14 mouse cellular contexts compared by ENCODE assay signal in the genomic region with DNA sequence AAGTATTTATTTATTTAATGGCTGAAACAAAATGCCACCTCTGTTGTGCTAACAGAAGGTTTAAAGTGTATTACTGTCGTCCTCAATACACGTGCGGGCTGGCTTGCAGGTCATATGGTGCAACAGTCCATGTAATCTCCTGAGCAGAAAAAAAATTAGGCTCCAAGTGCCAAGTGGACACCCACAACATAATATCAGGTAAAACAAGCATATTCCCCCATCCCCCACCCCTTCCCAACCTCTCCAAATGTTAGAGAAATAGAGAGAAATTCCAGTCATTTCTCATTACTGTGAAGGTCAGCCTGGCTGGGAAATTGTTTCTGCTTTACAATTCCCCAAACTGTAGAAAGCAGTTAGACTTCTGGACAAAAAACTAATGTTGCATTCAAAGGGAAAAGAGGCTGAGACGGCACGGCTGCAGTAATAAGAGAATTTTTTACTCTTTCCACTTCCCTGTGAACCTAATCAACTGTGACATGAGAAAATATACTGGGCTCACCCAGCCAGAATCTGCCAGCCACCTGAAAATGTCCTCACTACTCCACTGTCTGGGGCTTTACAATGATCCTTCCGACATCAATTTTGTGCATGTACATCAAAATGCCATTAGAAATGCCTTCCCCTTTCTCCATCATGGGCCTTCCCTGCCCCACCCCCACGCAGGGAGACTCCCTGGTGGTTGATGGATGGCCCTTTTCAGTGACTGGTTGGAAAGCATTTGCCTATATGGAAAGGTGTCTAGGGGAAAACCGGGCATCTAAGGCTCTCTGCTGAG.
DNase-seq lines count a peak whose midpoint lies in the region; ATAC-seq lines count a peak whose summit lies in the region.
"Had no signal": no experiment of that assay in that cellular context is flagged by ENCODE, and none has a peak within 500 bp of the region (broad histone marks: within the 10 kb centered on the region; RNA-seq: fewer than 3 reads in every experiment).

No protein-coding gene starts in this region.

- DNase-seq in embryonic facial prominence, embryonic 11.5 days (ENCODE audit: low spot score), result peak; percentile 42
- no peak for DNase-seq in embryonic facial prominence, embryonic 10.5 days (ENCODE audit: low spot score)
- peak; percentile 18 for DNase-seq in ZHBTc4 (ENCODE audit: low read depth, low spot score)
- no peak for DNase-seq in lung, postnatal 10 days
- DNase-seq in heart, postnatal 10 days, result no peak
- DNase-seq in heart, adult 18-20 months, result no peak
- DNase-seq: gastrocnemius, postnatal 14 days; thymus, adult 2 months had no signal

- H3K36me3 ChIP-seq in embryonic facial prominence, embryonic 11.5 days (replicated peaks; ENCODE audit: control insufficient read depth, insufficient read depth, low read depth, low read length), result no peaks in the 10 kb centered on the region
- no peaks in the 10 kb centered on the region for H3K36me3 ChIP-seq in embryonic facial prominence, embryonic 10.5 days (replicated peaks)
- no peaks in the 10 kb centered on the region for H3K36me3 ChIP-seq in hindbrain, embryonic 12.5 days
- H3K36me3 ChIP-seq in midbrain, embryonic 15.5 days (replicated peaks), result no peaks in the 10 kb centered on the region
- H3K36me3 ChIP-seq: forebrain, embryonic 15.5 days; G1E; lung, embryonic 15.5 days had no signal

- no peak overlapping the region for H3K4me3 ChIP-seq in embryonic facial prominence, embryonic 11.5 days (ENCODE audit: low read depth, low read length)
- H3K4me3 ChIP-seq in embryonic facial prominence, embryonic 10.5 days, result no peak overlapping the region
- H3K4me3 ChIP-seq in hindbrain, embryonic 12.5 days, result no peak overlapping the region
- H3K4me3 ChIP-seq in midbrain, embryonic 15.5 days, result no peak overlapping the region
- H3K4me3 ChIP-seq: forebrain, embryonic 15.5 days; lung, embryonic 15.5 days had no signal

- H3K27ac ChIP-seq in embryonic facial prominence, embryonic 11.5 days (replicated peaks; ENCODE audit: low read depth, low read length), result no peak overlapping the region
- no peak overlapping the region for H3K27ac ChIP-seq in embryonic facial prominence, embryonic 10.5 days (replicated peaks)
- peak overlapping the region; percentile 18; the same call in 1 of the 2 replicates for H3K27ac ChIP-seq in hindbrain, embryonic 12.5 days
- 0 out of 2 replicates have a peak overlapping the region, but pooled peaks have one; percentile 21 for H3K27ac ChIP-seq in midbrain, embryonic 15.5 days
- H3K27ac ChIP-seq: forebrain, embryonic 15.5 days; lung, embryonic 15.5 days had no signal

- H3K27me3 ChIP-seq in embryonic facial prominence, embryonic 11.5 days (ENCODE audit: control insufficient read depth, insufficient read depth, low read length), result no peaks in the 10 kb centered on the region
- H3K27me3 ChIP-seq in embryonic facial prominence, embryonic 10.5 days (replicated peaks; ENCODE audit: low read depth, poor library complexity, severe bottlenecking), result no peaks in the 10 kb centered on the region
- H3K27me3 ChIP-seq in hindbrain, embryonic 12.5 days, result no peaks in the 10 kb centered on the region
- no peaks in the 10 kb centered on the region for H3K27me3 ChIP-seq in midbrain, embryonic 15.5 days (replicated peaks)
- H3K27me3 ChIP-seq: forebrain, embryonic 15.5 days; lung, embryonic 15.5 days had no signal

- H3K9ac ChIP-seq in embryonic facial prominence, embryonic 11.5 days (replicated peaks; ENCODE audit: low read length), result no peak overlapping the region
- no peak overlapping the region for H3K9ac ChIP-seq in hindbrain, embryonic 12.5 days
- no peak overlapping the region for H3K9ac ChIP-seq in midbrain, embryonic 15.5 days
- H3K9ac ChIP-seq: forebrain, embryonic 15.5 days; lung, embryonic 15.5 days had no signal

- H3K9me3 ChIP-seq in embryonic facial prominence, embryonic 11.5 days (replicated peaks; ENCODE audit: control insufficient read depth, low read length), result no peaks in the 10 kb centered on the region
- H3K9me3 ChIP-seq in embryonic facial prominence, embryonic 10.5 days, result no peaks in the 10 kb centered on the region
- H3K9me3 ChIP-seq in hindbrain, embryonic 12.5 days (replicated peaks), result no peaks in the 10 kb centered on the region
- no peaks in the 10 kb centered on the region for H3K9me3 ChIP-seq in midbrain, embryonic 15.5 days
- H3K9me3 ChIP-seq: forebrain, embryonic 15.5 days; G1E; lung, embryonic 15.5 days had no signal

- ATAC-seq in embryonic facial prominence, embryonic 11.5 days (replicated peaks; ENCODE audit: insufficient number of reproducible peaks, low FRiP score, low TSS enrichment, low read depth), result no peak
- ATAC-seq in hindbrain, embryonic 12.5 days (ENCODE audit: low FRiP score), result peak; percentile 67
- peak; percentile 43; the same call in 1 of the 2 replicates for ATAC-seq in midbrain, embryonic 15.5 days (replicated peaks)
- ATAC-seq: forebrain, embryonic 15.5 days; intestine, embryonic 16.5 days had no signal

- 43% methylated on average over 8 of the region's 8 CpGs for WGBS in embryonic facial prominence, embryonic 11.5 days
- WGBS in embryonic facial prominence, embryonic 10.5 days, result 56% methylated on average over 8 of the region's 8 CpGs
- WGBS in hindbrain, embryonic 12.5 days, result 37% methylated on average over 8 of the region's 8 CpGs
- WGBS in midbrain, embryonic 15.5 days, result 46% methylated on average over 8 of the region's 8 CpGs

- intact Hi-C loops in heart, postnatal 10 days (cut with DNase I), result no loop called here

- no peak overlapping the region for H3K4me2 ChIP-seq in embryonic facial prominence, embryonic 11.5 days (ENCODE audit: low read depth, low read length)
- 0 out of 2 replicates have a peak overlapping the region, but pooled peaks have one; percentile 11 for H3K4me2 ChIP-seq in hindbrain, embryonic 12.5 days (replicated peaks)
- H3K4me2 ChIP-seq in midbrain, embryonic 15.5 days, result no peak overlapping the region
- H3K4me2 ChIP-seq: forebrain, embryonic 15.5 days; lung, embryonic 15.5 days had no signal

- peaks cover 2% of the 10 kb centered on the region; the same call in 1 of the 2 replicates for H3K4me1 ChIP-seq in embryonic facial prominence, embryonic 11.5 days (ENCODE audit: control insufficient read depth, insufficient read depth, low read length)
- H3K4me1 ChIP-seq in embryonic facial prominence, embryonic 10.5 days, result peaks cover 12% of the 10 kb centered on the region
- H3K4me1 ChIP-seq in hindbrain, embryonic 12.5 days, result peaks cover 10% of the 10 kb centered on the region
- H3K4me1 ChIP-seq in midbrain, embryonic 15.5 days, result peaks cover 9% of the 10 kb centered on the region
- H3K4me1 ChIP-seq: forebrain, embryonic 15.5 days; lung, embryonic 15.5 days had no signal

Comparison
In these comparisons a context has a peak if more than half of its experiments do, and no peak if none do; other contexts are left out.
1. DNase-seq: peak in embryonic facial prominence, embryonic 11.5 days (single experiment) and ZHBTc4 (single experiment); none in embryonic facial prominence, embryonic 10.5 days (single experiment), lung, postnatal 10 days (single experiment), heart, postnatal 10 days (0 of 2) and heart, adult 18-20 months (0 of 2).
2. H3K27ac ChIP-seq: peak in hindbrain, embryonic 12.5 days (single experiment) and midbrain, embryonic 15.5 days (single experiment); none in embryonic facial prominence, embryonic 11.5 days (single experiment) and embryonic facial prominence, embryonic 10.5 days (single experiment).